Mouse (Mus musculus) CD8-positive naive resting alpha-beta T cell, adult 2 months (primary cell): ENCODE measurements around the gene Fhod1.
"Not testable (repeated sequence)": the region's sequence is repeated elsewhere in the genome, so short reads cannot be mapped to it uniquely, and the experiment has no call there.

Experiments used
- DNase-seq, 2 experiments: peaks; one replicate each; pipeline ENCODE4 v3.0.0; 2022; ENCODE audit warnings: low read depth in 2 of 2, low spot score in 2 of 2

Gene Fhod1

GRCm38 (mm10) chr8:105297511-105298192 lies 50.1 kb downstream of the Fhod1 start, which contains the start of gene E2f4:
E2f4 (plus strand) TSS chr8:105297663.
- peak; percentile 76 to 82 for DNase-seq

- DNase-seq, result no peak
Observed at GRCm38 (mm10) chr8:105295895-105296573, 51.7 kb downstream of the Fhod1 start, which contains the start of gene Exoc3l. Exoc3l (minus strand) TSS chr8:105296101.

- DNase-seq, result no peak
Observed at GRCm38 (mm10) chr8:105295256-105295655, 52.5 kb downstream of the Fhod1 start.

GRCm38 (mm10) chr8:105294776-105295175 lies 53.0 kb downstream of the Fhod1 start:
- DNase-seq, result no peak

GRCm38 (mm10) chr8:105293405-105293804 lies 54.3 kb downstream of the Fhod1 start:
- DNase-seq, result no peak

- no peak for DNase-seq
Observed at GRCm38 (mm10) chr8:105292471-105292870, 55.3 kb downstream of the Fhod1 start.

GRCm38 (mm10) chr8:105291802-105292201 lies 56.0 kb downstream of the Fhod1 start:
- not testable (repeated sequence) for DNase-seq

- not testable (repeated sequence) for DNase-seq
Observed at GRCm38 (mm10) chr8:105291364-105291763, 56.4 kb downstream of the Fhod1 start.

- peak; percentile 84 to 92 for DNase-seq
Observed at GRCm38 (mm10) chr8:105290554-105291314, 57.0 kb downstream of the Fhod1 start.

GRCm38 (mm10) chr8:105289805-105290460 lies 57.8 kb downstream of the Fhod1 start, which contains the start of gene 4931428F04Rik:
4931428F04Rik (minus strand) TSS chr8:105289864.
- no peak for DNase-seq

- DNase-seq, result peak; percentile 87 to 92
Observed at GRCm38 (mm10) chr8:105288958-105289732, 58.6 kb downstream of the Fhod1 start.

GRCm38 (mm10) chr8:105288231-105288630 lies 59.5 kb downstream of the Fhod1 start:
- no peak for DNase-seq

GRCm38 (mm10) chr8:105286907-105287306 lies 60.8 kb downstream of the Fhod1 start:
- no peak for DNase-seq

GRCm38 (mm10) chr8:105285514-105285913 lies 62.2 kb downstream of the Fhod1 start:
- no peak for DNase-seq

GRCm38 (mm10) chr8:105283074-105283473 lies 64.7 kb downstream of the Fhod1 start:
- no peak for DNase-seq

- no peak for DNase-seq
Observed at GRCm38 (mm10) chr8:105282239-105282638, 65.5 kb downstream of the Fhod1 start.

- DNase-seq, result no peak
Observed at GRCm38 (mm10) chr8:105281821-105282220, 65.9 kb downstream of the Fhod1 start.

GRCm38 (mm10) chr8:105280567-105280966 lies 67.2 kb downstream of the Fhod1 start:
- no peak for DNase-seq
